Mouse (Mus musculus) frontal cortex, adult (tissue): ENCODE results near the gene Mrps18b.

Source experiments
- ATAC-seq: cut with Nextera tagmentation; 2 replicates; pipeline ENCODE4 v1.9.2; 2017; ENCODE audit warnings: mild to moderate bottlenecking, moderate library complexity, mixed read lengths; ENCODE audit not compliant: low TSS enrichment

Mrps18b gene

GRCm38 (mm10) chr17:35874721-35875120, 41.5 kb downstream of the Mrps18b start:
- peak; percentile 53; the same call in 1 of the 2 replicates for ATAC-seq

GRCm38 (mm10) chr17:35873774-35874519, 42.2 kb downstream of the Mrps18b start:
- ATAC-seq = peak; percentile 79

GRCm38 (mm10) chr17:35870884-35871696, 45.1 kb downstream of the Mrps18b start:
- ATAC-seq = no peak

GRCm38 (mm10) chr17:35870151-35870883, 45.9 kb downstream of the Mrps18b start:
- ATAC-seq = no peak

- no peak for ATAC-seq
These were observed 46.7 kb downstream of the Mrps18b start for GRCm38 (mm10) chr17:35869346-35870067.

- no peak for ATAC-seq
These were observed 47.2 kb downstream of the Mrps18b start for GRCm38 (mm10) chr17:35868961-35869345.

- ATAC-seq = no peak
These were observed 47.9 kb downstream of the Mrps18b start for GRCm38 (mm10) chr17:35868165-35868820.

- no peak for ATAC-seq
These were observed 49.0 kb downstream of the Mrps18b start for GRCm38 (mm10) chr17:35866911-35867890.

- ATAC-seq = no peak
These were observed 49.8 kb downstream of the Mrps18b start for GRCm38 (mm10) chr17:35866281-35866831.

GRCm38 (mm10) chr17:35865481-35866280, 50.5 kb downstream of the Mrps18b start, which contains the start of gene Ppp1r18:
TSS of gene Ppp1r18 (plus strand) at chr17:35865593.
- ATAC-seq = no peak

- no peak for ATAC-seq
These were observed 51.3 kb downstream of the Mrps18b start for GRCm38 (mm10) chr17:35864832-35865353.

GRCm38 (mm10) chr17:35861198-35861857, 54.9 kb downstream of the Mrps18b start, which contains the start of gene Nrm:
TSS of gene Nrm (plus strand) at chr17:35861318.
- ATAC-seq = peak; percentile 96

- peak; percentile 5; the same call in 1 of the 2 replicates for ATAC-seq
These were observed 55.4 kb downstream of the Mrps18b start for GRCm38 (mm10) chr17:35860831-35861197.
